Mouse (Mus musculus): ENCODE measurements around the gene Sirt2. TPM values are rescaled to one million over a fixed set of nuclear protein-coding genes. Genes with fewer than 3 reads are reported as not detected.

Sirt2 gene
- total and polyA plus RNA-seq, 2 experiments from 2014 or later: 49.6 to 105 TPM

DNA sequence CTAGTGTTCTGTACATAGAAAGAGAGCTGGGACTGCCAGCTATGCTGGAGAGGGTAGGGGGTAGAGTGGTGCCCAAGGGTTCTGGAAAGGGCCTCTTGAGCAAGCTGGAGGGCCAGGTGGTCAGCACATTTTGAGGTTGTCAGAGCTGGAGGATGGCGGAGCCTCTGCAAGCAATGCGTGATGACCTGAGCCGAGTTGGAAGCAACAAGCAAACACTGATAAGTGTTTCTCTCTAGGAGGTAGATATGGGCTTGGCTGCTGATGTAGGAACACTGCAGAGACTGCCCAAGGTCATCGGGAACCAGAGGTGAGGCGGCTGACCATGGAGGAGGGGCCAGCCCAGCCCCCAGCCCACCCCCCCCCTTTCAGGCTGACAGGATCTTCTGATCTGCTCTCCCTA lies 64.4 kb downstream of the Sirt2 start:
- peaks cover 27% of the 10 kb centered on the region for H3K36me3 ChIP-seq (ENCODE audit: insufficient read depth)
- 91% methylated on average over 5 of the region's 5 CpGs for WGBS
- H3K9me3 ChIP-seq (ENCODE audit: low read length): no peaks in the 10 kb centered on the region
- no peak overlapping the region for H3K4me3 ChIP-seq (ENCODE audit: low read depth, low read length)
- H3K27me3 ChIP-seq (ENCODE audit: insufficient read depth, low read length): no peaks in the 10 kb centered on the region
- H3K9ac ChIP-seq: no peak overlapping the region
- no peak for TF ChIP-seq CTCF (IDR thresholded peaks at IDR 0.05; ENCODE audit: low read depth)
- no peaks in the 10 kb centered on the region for H3K4me1 ChIP-seq (ENCODE audit: insufficient read depth)
- H3K4me2 ChIP-seq (ENCODE audit: low read depth): no peak overlapping the region
- ATAC-seq (no peak; the same call in 1 of the 2 replicates), DNase-seq (no peak)
- no peak overlapping the region for H3K27ac ChIP-seq (ENCODE audit: low read depth, low read length)

DNA sequence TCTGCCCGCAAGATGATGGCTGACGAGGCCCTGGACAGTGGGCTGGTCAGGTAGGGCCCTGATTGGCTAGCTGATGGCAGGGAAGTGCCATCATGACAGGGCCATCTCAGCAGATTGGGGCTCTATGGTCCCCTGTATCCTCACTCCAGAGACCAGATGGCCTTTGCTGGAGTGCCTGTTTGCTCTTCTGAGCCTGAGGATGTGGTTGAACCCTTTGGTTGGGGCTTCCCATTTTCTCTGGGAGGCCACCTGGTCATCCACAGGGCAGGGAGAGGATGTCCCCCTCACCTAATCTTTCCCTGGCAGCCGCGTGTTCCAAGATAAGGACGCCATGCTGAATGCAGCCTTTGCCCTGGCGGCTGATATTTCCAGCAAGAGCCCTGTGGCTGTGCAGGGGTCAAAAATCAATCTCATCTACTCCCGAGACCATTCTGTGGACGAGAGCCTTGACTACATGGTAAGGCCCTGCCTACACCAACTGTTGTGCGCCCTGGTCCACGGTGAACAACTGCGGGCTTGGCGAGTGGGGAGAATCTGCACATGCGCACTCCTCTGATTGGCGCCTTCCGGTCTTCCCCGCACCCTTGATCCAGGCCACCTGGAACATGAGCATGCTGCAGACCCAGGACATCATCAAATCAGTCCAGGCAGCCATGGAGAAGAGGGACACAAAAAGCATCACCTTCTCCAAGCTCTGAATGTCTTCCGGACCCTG lies 65.0 kb downstream of the Sirt2 start:
- no peaks in the 10 kb centered on the region for H3K27me3 ChIP-seq (ENCODE audit: insufficient read depth, low read length)
- TF ChIP-seq CTCF (IDR thresholded peaks at IDR 0.05; ENCODE audit: low read depth): no peak

DNA sequence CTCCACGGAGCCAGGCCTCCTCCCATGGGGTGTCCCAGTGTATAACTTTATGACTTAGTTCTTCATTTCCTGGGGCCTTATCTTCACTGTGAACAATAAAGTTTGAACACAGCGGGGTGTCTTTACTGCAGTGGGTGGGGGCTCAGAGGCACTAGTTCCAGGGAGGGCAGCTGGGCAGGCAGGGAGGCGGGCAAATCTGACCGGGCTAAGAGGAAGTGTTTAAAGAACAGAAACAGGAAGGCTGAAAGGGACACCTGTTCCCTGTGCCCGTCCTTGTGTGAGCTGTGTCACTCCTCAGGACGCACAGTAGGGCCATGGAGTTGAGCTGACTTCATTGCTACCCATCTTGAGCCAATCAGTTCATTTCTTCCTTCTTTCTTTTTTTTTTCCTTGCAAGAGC lies 65.6 kb downstream of the Sirt2 start:
- 73% methylated on average over 6 of the region's 6 CpGs for WGBS
- DNase-seq: no peak
- no peak for TF ChIP-seq CTCF (IDR thresholded peaks at IDR 0.05; ENCODE audit: low read depth)

More for the DNA sequence above, 65.0 kb downstream of the Sirt2 start:
- H3K9me3 ChIP-seq (ENCODE audit: low read length): no peaks in the 10 kb centered on the region
- H3K4me3 ChIP-seq (ENCODE audit: low read depth, low read length): no peak overlapping the region
- H3K9ac ChIP-seq: no peak overlapping the region
- peaks cover 27% of the 10 kb centered on the region for H3K36me3 ChIP-seq (ENCODE audit: insufficient read depth)
- H3K4me1 ChIP-seq (ENCODE audit: insufficient read depth): no peaks in the 10 kb centered on the region
- ATAC-seq: no peak
- 96% methylated on average over 17 of the region's 17 CpGs for WGBS
- H3K4me2 ChIP-seq (ENCODE audit: low read depth): no peak overlapping the region
- H3K27ac ChIP-seq (ENCODE audit: low read depth, low read length): no peak overlapping the region
- DNase-seq: no peak

DNA sequence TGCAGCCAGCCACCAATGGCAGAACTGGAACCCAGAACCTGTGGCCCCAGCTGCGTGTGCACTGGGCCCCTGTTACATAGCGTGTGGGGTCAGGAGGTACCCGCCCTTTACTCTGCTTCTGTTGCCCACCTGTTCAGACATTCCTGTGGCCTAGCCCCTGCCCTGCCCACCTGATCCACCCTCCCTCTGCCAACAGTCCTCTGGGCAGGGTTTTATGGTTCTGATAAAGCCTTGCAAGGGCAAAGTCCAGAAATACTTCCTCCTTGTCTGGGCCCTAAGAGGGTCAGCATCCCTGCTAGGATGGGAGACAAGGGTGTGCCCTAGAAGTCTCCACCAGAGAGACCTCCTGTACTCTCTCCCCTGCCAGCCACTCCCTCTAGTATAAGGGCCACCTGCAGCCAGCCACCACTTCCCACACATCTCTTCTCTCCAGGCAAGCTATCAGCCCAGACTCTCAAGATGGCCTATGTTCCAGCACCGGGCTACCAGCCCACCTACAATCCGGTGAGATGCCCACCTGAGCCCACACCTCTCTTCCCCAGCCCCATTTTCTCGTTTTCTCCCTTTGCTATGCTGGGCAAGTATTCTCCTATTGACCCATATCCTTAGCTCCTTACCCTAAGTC lies 67.3 kb downstream of the Sirt2 start, which contains the start of gene Lgals4:
Lgals4 (plus strand) TSS at position 132 of the 625 bp plus-strand sequence.
- no peak within 1 kb of the TSS for H3K4me3 ChIP-seq (ENCODE audit: low read depth, low read length)
- ATAC-seq: no peak
- WGBS: 86% methylated on average over 6 of the region's 6 CpGs

More for the DNA sequence above, 65.6 kb downstream of the Sirt2 start:
- Histone ChIP-seq H3K27ac (ENCODE audit: low read depth, low read length) (no peak overlapping the region), H3K27me3 (ENCODE audit: insufficient read depth, low read length) (no peaks in the 10 kb centered on the region), H3K4me1 (ENCODE audit: insufficient read depth) (no peaks in the 10 kb centered on the region), H3K9me3 (ENCODE audit: low read length) (no peaks in the 10 kb centered on the region), H3K9ac (no peak overlapping the region), H3K4me2 (ENCODE audit: low read depth) (no peak overlapping the region), H3K36me3 (ENCODE audit: insufficient read depth) (peaks cover 27% of the 10 kb centered on the region), H3K4me3 (ENCODE audit: low read depth, low read length) (no peak overlapping the region)
- no peak for ATAC-seq

DNA sequence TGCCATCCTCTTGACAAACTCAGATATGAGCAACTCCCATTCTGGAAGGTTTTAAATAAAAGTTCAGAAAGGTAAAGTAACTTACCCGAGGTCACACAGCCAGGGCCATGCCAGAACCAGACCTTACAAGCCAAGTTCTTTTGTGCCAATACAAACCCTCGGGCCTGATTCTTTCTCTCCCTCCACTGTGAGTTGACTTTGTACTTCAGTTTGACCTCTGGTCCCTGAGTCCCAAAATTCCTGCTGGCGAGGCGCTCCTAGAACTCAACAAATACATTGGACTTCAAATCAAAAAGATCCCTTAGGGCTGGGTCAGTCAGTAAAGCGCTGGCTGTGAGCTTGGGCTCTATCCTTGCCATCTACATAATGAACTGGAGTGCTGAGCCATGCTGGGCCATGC lies 70.4 kb downstream of the Sirt2 start:
- no peak for ATAC-seq
- Histone ChIP-seq H3K9ac (no peak overlapping the region), H3K4me1 (ENCODE audit: insufficient read depth) (no peaks in the 10 kb centered on the region), H3K36me3 (ENCODE audit: insufficient read depth) (peaks cover 3% of the 10 kb centered on the region), H3K27ac (ENCODE audit: low read depth, low read length) (no peak overlapping the region), H3K4me2 (ENCODE audit: low read depth) (no peak overlapping the region), H3K27me3 (ENCODE audit: insufficient read depth, low read length) (no peaks in the 10 kb centered on the region), H3K9me3 (ENCODE audit: low read length) (no peaks in the 10 kb centered on the region), H3K4me3 (ENCODE audit: low read depth, low read length) (no peak overlapping the region)
- no peak for DNase-seq
- no peak for TF ChIP-seq CTCF (IDR thresholded peaks at IDR 0.05; ENCODE audit: low read depth)
- WGBS: 81% methylated on average over 5 of the region's 5 CpGs

More for the DNA sequence above, 67.3 kb downstream of the Sirt2 start, which contains the start of gene Lgals4:
- Histone ChIP-seq H3K4me2 (ENCODE audit: low read depth) (no peak within 1 kb of the TSS), H3K36me3 (ENCODE audit: insufficient read depth) (peaks cover 27% of the 10 kb centered on the region), H3K27me3 (ENCODE audit: insufficient read depth, low read length) (no peaks in the 10 kb centered on the region), H3K9me3 (ENCODE audit: low read length) (no peaks in the 10 kb centered on the region), H3K27ac (ENCODE audit: low read depth, low read length) (no peak within 1 kb of the TSS), H3K4me1 (ENCODE audit: insufficient read depth) (no peaks in the 10 kb centered on the region), H3K9ac (no peak within 1 kb of the TSS)
- DNase-seq: no peak
- TF ChIP-seq CTCF (IDR thresholded peaks at IDR 0.05; ENCODE audit: low read depth): no peak

Other genes with a start within 250 kb of the Sirt2 start
- not detected in 2 replicates for gene Ifnl3, start 243.9 kb upstream of the Sirt2 start, total RNA-seq (2014; rRNA removed)
- not detected in 2 replicates for gene Ifnl3, start 243.9 kb upstream of the Sirt2 start, polyA plus RNA-seq (2015; fragmentation: Nextera tagmentation; extraction: Ambion mirVana)
- not detected in 2 replicates for gene Sycn, start 225.8 kb upstream of the Sirt2 start, total RNA-seq (2014; rRNA removed)
- not detected in 2 replicates for gene Sycn, start 225.8 kb upstream of the Sirt2 start, polyA plus RNA-seq (2015; fragmentation: Nextera tagmentation; extraction: Ambion mirVana)
- gene Nccrp1, start 219.5 kb upstream of the Sirt2 start, total RNA-seq (2014; rRNA removed): 0.10 and 0.15 TPM in 2 replicates
- 0.09 TPM in 1 of 2 replicates, not detected in the other for gene Nccrp1, start 219.5 kb upstream of the Sirt2 start, polyA plus RNA-seq (2015; fragmentation: Nextera tagmentation; extraction: Ambion mirVana)
- 35.2 and 49.1 TPM in 2 replicates for gene Samd4b, start 168.6 kb upstream of the Sirt2 start, total RNA-seq (2014; rRNA removed)
- gene Samd4b, start 168.6 kb upstream of the Sirt2 start, polyA plus RNA-seq (2015; fragmentation: Nextera tagmentation; extraction: Ambion mirVana): 21.4 and 23.3 TPM in 2 replicates
- 11.5 and 11.9 TPM in 2 replicates for gene Pak4, start 168.6 kb upstream of the Sirt2 start, total RNA-seq (2014; rRNA removed)
- 7.4 and 11.5 TPM in 2 replicates for gene Pak4, start 168.6 kb upstream of the Sirt2 start, polyA plus RNA-seq (2015; fragmentation: Nextera tagmentation; extraction: Ambion mirVana)
- 0.24 and 0.85 TPM in 2 replicates for gene Acp7, start 135.4 kb upstream of the Sirt2 start, total RNA-seq (2014; rRNA removed)
- 0.12 and 0.50 TPM in 2 replicates for gene Acp7, start 135.4 kb upstream of the Sirt2 start, polyA plus RNA-seq (2015; fragmentation: Nextera tagmentation; extraction: Ambion mirVana)
- gene Fbxo27, start 73.9 kb upstream of the Sirt2 start, total RNA-seq (2014; rRNA removed): 7.4 and 8.2 TPM in 2 replicates
- 9.0 and 10.0 TPM in 2 replicates for gene Fbxo27, start 73.9 kb upstream of the Sirt2 start, polyA plus RNA-seq (2015; fragmentation: Nextera tagmentation; extraction: Ambion mirVana)
- 2.8 and 4.6 TPM in 2 replicates for gene Fbxo17, start 49.9 kb upstream of the Sirt2 start, total RNA-seq (2014; rRNA removed)
- gene Fbxo17, start 49.9 kb upstream of the Sirt2 start, polyA plus RNA-seq (2015; fragmentation: Nextera tagmentation; extraction: Ambion mirVana): 4.2 and 4.5 TPM in 2 replicates
- 48.6 and 78.0 TPM in 2 replicates for gene Mrps12, start 24.9 kb upstream of the Sirt2 start, total RNA-seq (2014; rRNA removed)
- 101 and 119 TPM in 2 replicates for gene Mrps12, start 24.9 kb upstream of the Sirt2 start, polyA plus RNA-seq (2015; fragmentation: Nextera tagmentation; extraction: Ambion mirVana)
- 12.6 and 15.1 TPM in 2 replicates for gene Sars2, start 24.7 kb upstream of the Sirt2 start, total RNA-seq (2014; rRNA removed)
- 14.3 and 16.1 TPM in 2 replicates for gene Sars2, start 24.7 kb upstream of the Sirt2 start, polyA plus RNA-seq (2015; fragmentation: Nextera tagmentation; extraction: Ambion mirVana)
- not detected in 2 replicates for gene Ccer2, start 10.6 kb upstream of the Sirt2 start, total RNA-seq (2014; rRNA removed)
- gene Ccer2, start 10.6 kb upstream of the Sirt2 start, polyA plus RNA-seq (2015; fragmentation: Nextera tagmentation; extraction: Ambion mirVana): 0.59 and 0.98 TPM in 2 replicates
- 18.0 and 19.2 TPM in 2 replicates for gene Nfkbib, start 777 bp downstream of the Sirt2 start, total RNA-seq (2014; rRNA removed)
- 59.8 and 75.4 TPM in 2 replicates for gene Nfkbib, start 777 bp downstream of the Sirt2 start, polyA plus RNA-seq (2015; fragmentation: Nextera tagmentation; extraction: Ambion mirVana)
- gene Rinl, start 22.2 kb downstream of the Sirt2 start, total RNA-seq (2014; rRNA removed): 2.1 and 2.2 TPM in 2 replicates
- 1.6 TPM in 2 replicates for gene Rinl, start 22.2 kb downstream of the Sirt2 start, polyA plus RNA-seq (2015; fragmentation: Nextera tagmentation; extraction: Ambion mirVana)
- 261 and 264 TPM in 2 replicates for gene Hnrnpl, start 41.8 kb downstream of the Sirt2 start, total RNA-seq (2014; rRNA removed)
- gene Hnrnpl, start 41.8 kb downstream of the Sirt2 start, polyA plus RNA-seq (2015; fragmentation: Nextera tagmentation; extraction: Ambion mirVana): 172 TPM in 2 replicates
- 79.6 and 88.3 TPM in 2 replicates for gene Ech1, start 58.5 kb downstream of the Sirt2 start, total RNA-seq (2014; rRNA removed)
- 101 and 110 TPM in 2 replicates for gene Ech1, start 58.5 kb downstream of the Sirt2 start, polyA plus RNA-seq (2015; fragmentation: Nextera tagmentation; extraction: Ambion mirVana)
- 2.4 and 5.2 TPM in 2 replicates for gene Lgals4, start 67.1 kb downstream of the Sirt2 start, total RNA-seq (2014; rRNA removed)
- gene Lgals4, start 67.1 kb downstream of the Sirt2 start, polyA plus RNA-seq (2015; fragmentation: Nextera tagmentation; extraction: Ambion mirVana): 3.3 and 3.5 TPM in 2 replicates
- gene Lgals7, start 97.1 kb downstream of the Sirt2 start, total RNA-seq (2014; rRNA removed): 2.8 and 10.4 TPM in 2 replicates
- gene Lgals7, start 97.1 kb downstream of the Sirt2 start, polyA plus RNA-seq (2015; fragmentation: Nextera tagmentation; extraction: Ambion mirVana): 3.5 and 3.8 TPM in 2 replicates
- not detected in 2 replicates for gene Capn12, start 114.7 kb downstream of the Sirt2 start, total RNA-seq (2014; rRNA removed)
- gene Capn12, start 114.7 kb downstream of the Sirt2 start, polyA plus RNA-seq (2015; fragmentation: Nextera tagmentation; extraction: Ambion mirVana): 0.09 and 0.27 TPM in 2 replicates
- gene Actn4, start 195.6 kb downstream of the Sirt2 start, total RNA-seq (2014; rRNA removed): 45.1 and 71.2 TPM in 2 replicates
- gene Actn4, start 195.6 kb downstream of the Sirt2 start, polyA plus RNA-seq (2015; fragmentation: Nextera tagmentation; extraction: Ambion mirVana): 96.0 and 103 TPM in 2 replicates
- 360 and 399 TPM in 2 replicates for gene Eif3k, start 215.1 kb downstream of the Sirt2 start, total RNA-seq (2014; rRNA removed)
- 318 and 368 TPM in 2 replicates for gene Eif3k, start 215.1 kb downstream of the Sirt2 start, polyA plus RNA-seq (2015; fragmentation: Nextera tagmentation; extraction: Ambion mirVana)
- 3.6 and 8.9 TPM in 2 replicates for gene Map4k1, start 215.3 kb downstream of the Sirt2 start, total RNA-seq (2014; rRNA removed)
- gene Map4k1, start 215.3 kb downstream of the Sirt2 start, polyA plus RNA-seq (2015; fragmentation: Nextera tagmentation; extraction: Ambion mirVana): 18.8 and 18.9 TPM in 2 replicates